Mouse (Mus musculus): Measurements from ENCODE around the gene Rpl29. TPM values are rescaled to one million over a fixed set of nuclear protein-coding genes. Genes with fewer than 3 reads are reported as not detected.

Gene Rpl29
- polyA plus RNA-seq, 1 experiment, result 145 TPM

- no peaks in the 10 kb centered on the region for H3K4me1 ChIP-seq (ENCODE audit: control insufficient read depth, insufficient read depth, low read length)
- H3K27ac ChIP-seq (ENCODE audit: control insufficient read depth, insufficient read depth, low read depth, low read length, poor library complexity), result no peak overlapping the region
- H3K4me3 ChIP-seq (replicated peaks; ENCODE audit: control insufficient read depth, low read depth, low read length), result no peak overlapping the region
- 80% methylated on average over 7 of the region's 7 CpGs for WGBS
- no peak for TF ChIP-seq CTCF (IDR thresholded peaks at IDR 0.05; ENCODE audit: control insufficient read depth, insufficient read depth, low read length)
- TF ChIP-seq POLR2A (IDR thresholded peaks at IDR 0.05; ENCODE audit: borderline replicate concordance, control insufficient read depth, low read depth, low read length), result no peak
These were observed 38.5 kb downstream of the Rpl29 start for GRCm38 (mm10) chr9:106467746-106468145.

GRCm38 (mm10) chr9:106469317-106469716 lies 40.1 kb downstream of the Rpl29 start:
- H3K27ac ChIP-seq (ENCODE audit: control insufficient read depth, insufficient read depth, low read depth, low read length, poor library complexity), result no peak overlapping the region
- no peak overlapping the region for H3K4me3 ChIP-seq (replicated peaks; ENCODE audit: control insufficient read depth, low read depth, low read length)
- 34% methylated on average over 6 of the region's 6 CpGs for WGBS
- H3K4me1 ChIP-seq (ENCODE audit: control insufficient read depth, insufficient read depth, low read length), result no peaks in the 10 kb centered on the region
- no peak for TF ChIP-seq CTCF (IDR thresholded peaks at IDR 0.05; ENCODE audit: control insufficient read depth, insufficient read depth, low read length)
- TF ChIP-seq POLR2A (IDR thresholded peaks at IDR 0.05; ENCODE audit: borderline replicate concordance, control insufficient read depth, low read depth, low read length), result no peak

GRCm38 (mm10) chr9:106469776-106470175 lies 40.5 kb downstream of the Rpl29 start:
- TF ChIP-seq POLR2A (IDR thresholded peaks at IDR 0.05; ENCODE audit: borderline replicate concordance, control insufficient read depth, low read depth, low read length) (no peak), CTCF (IDR thresholded peaks at IDR 0.05; ENCODE audit: control insufficient read depth, insufficient read depth, low read length) (no peak)
- no peak overlapping the region for H3K27ac ChIP-seq (ENCODE audit: control insufficient read depth, insufficient read depth, low read depth, low read length, poor library complexity)
- no peak overlapping the region for H3K4me3 ChIP-seq (replicated peaks; ENCODE audit: control insufficient read depth, low read depth, low read length)
- H3K4me1 ChIP-seq (ENCODE audit: control insufficient read depth, insufficient read depth, low read length), result no peaks in the 10 kb centered on the region
- 30% methylated on average over 9 of the region's 9 CpGs for WGBS

- no peak overlapping the region for H3K27ac ChIP-seq (ENCODE audit: control insufficient read depth, insufficient read depth, low read depth, low read length, poor library complexity)
- H3K4me1 ChIP-seq (ENCODE audit: control insufficient read depth, insufficient read depth, low read length), result no peaks in the 10 kb centered on the region
- no peak overlapping the region for H3K4me3 ChIP-seq (replicated peaks; ENCODE audit: control insufficient read depth, low read depth, low read length)
- TF ChIP-seq CTCF (IDR thresholded peaks at IDR 0.05; ENCODE audit: control insufficient read depth, insufficient read depth, low read length) (no peak), POLR2A (IDR thresholded peaks at IDR 0.05; ENCODE audit: borderline replicate concordance, control insufficient read depth, low read depth, low read length) (no peak)
- 84% methylated on average over 14 of the region's 14 CpGs for WGBS
These were observed 41.9 kb downstream of the Rpl29 start for GRCm38 (mm10) chr9:106470991-106471750.

GRCm38 (mm10) chr9:106471892-106472291 lies 42.6 kb downstream of the Rpl29 start:
- H3K4me1 ChIP-seq (ENCODE audit: control insufficient read depth, insufficient read depth, low read length), result no peaks in the 10 kb centered on the region

GRCm38 (mm10) chr9:106472321-106472720 lies 43.1 kb downstream of the Rpl29 start:
- Histone ChIP-seq H3K4me1 (ENCODE audit: control insufficient read depth, insufficient read depth, low read length) (no peaks in the 10 kb centered on the region), H3K27ac (ENCODE audit: control insufficient read depth, insufficient read depth, low read depth, low read length, poor library complexity) (no peak overlapping the region)
- 78% methylated on average over 4 of the region's 4 CpGs for WGBS

More at GRCm38 (mm10) chr9:106471892-106472291, 42.6 kb downstream of the Rpl29 start:
- TF ChIP-seq POLR2A (IDR thresholded peaks at IDR 0.05; ENCODE audit: borderline replicate concordance, control insufficient read depth, low read depth, low read length) (no peak), CTCF (IDR thresholded peaks at IDR 0.05; ENCODE audit: control insufficient read depth, insufficient read depth, low read length) (no peak)
- H3K4me3 ChIP-seq (replicated peaks; ENCODE audit: control insufficient read depth, low read depth, low read length), result no peak overlapping the region
- H3K27ac ChIP-seq (ENCODE audit: control insufficient read depth, insufficient read depth, low read depth, low read length, poor library complexity), result no peak overlapping the region
- WGBS, result 82% methylated on average over 5 of the region's 5 CpGs

GRCm38 (mm10) chr9:106473081-106473752 lies 44.0 kb downstream of the Rpl29 start:
- H3K4me1 ChIP-seq (ENCODE audit: control insufficient read depth, insufficient read depth, low read length), result no peaks in the 10 kb centered on the region; the same call in 1 of the 2 replicates
- WGBS, result 84% methylated on average over 16 of the region's 16 CpGs
- no peak overlapping the region for H3K27ac ChIP-seq (ENCODE audit: control insufficient read depth, insufficient read depth, low read depth, low read length, poor library complexity)
- H3K4me3 ChIP-seq (replicated peaks; ENCODE audit: control insufficient read depth, low read depth, low read length), result no peak overlapping the region
- TF ChIP-seq CTCF (IDR thresholded peaks at IDR 0.05; ENCODE audit: control insufficient read depth, insufficient read depth, low read length) (no peak), POLR2A (IDR thresholded peaks at IDR 0.05; ENCODE audit: borderline replicate concordance, control insufficient read depth, low read depth, low read length) (no peak)

More at GRCm38 (mm10) chr9:106472321-106472720, 43.1 kb downstream of the Rpl29 start:
- TF ChIP-seq POLR2A (IDR thresholded peaks at IDR 0.05; ENCODE audit: borderline replicate concordance, control insufficient read depth, low read depth, low read length) (no peak), CTCF (IDR thresholded peaks at IDR 0.05; ENCODE audit: control insufficient read depth, insufficient read depth, low read length) (no peak)
- H3K4me3 ChIP-seq (replicated peaks; ENCODE audit: control insufficient read depth, low read depth, low read length), result no peak overlapping the region

GRCm38 (mm10) chr9:106473753-106474105 lies 44.5 kb downstream of the Rpl29 start:
- H3K27ac ChIP-seq (ENCODE audit: control insufficient read depth, insufficient read depth, low read depth, low read length, poor library complexity), result no peak overlapping the region
- TF ChIP-seq POLR2A (IDR thresholded peaks at IDR 0.05; ENCODE audit: borderline replicate concordance, control insufficient read depth, low read depth, low read length) (no peak), CTCF (IDR thresholded peaks at IDR 0.05; ENCODE audit: control insufficient read depth, insufficient read depth, low read length) (no peak)
- WGBS, result 78% methylated on average over 5 of the region's 5 CpGs
- H3K4me1 ChIP-seq (ENCODE audit: control insufficient read depth, insufficient read depth, low read length), result no peaks in the 10 kb centered on the region; the same call in 1 of the 2 replicates
- no peak overlapping the region for H3K4me3 ChIP-seq (replicated peaks; ENCODE audit: control insufficient read depth, low read depth, low read length)
